Mouse (Mus musculus) v-Abl transformed pro-B cells (cell line): ENCODE data around the gene Rpp25l.
"Not testable (repeated sequence)": the region's sequence is repeated elsewhere in the genome, so short reads cannot be mapped to it uniquely, and the experiment has no call there.

Experiments
- in situ Hi-C, 2 experiments: fragments of 400-800 bp; cut with MboI; formaldehyde crosslinking; loops; one replicate each; pipeline ENCODE4 v1.15.1; 2025; ENCODE audit not compliant: unreplicated experiment in 2 of 2

Gene Rpp25l

GRCm38 (mm10) chr4:41705922-41706754, 7.2 kb downstream of the Rpp25l start:
- in situ Hi-C loops: loop anchor here (5.0 to 25.0 kb wide), 4 partner anchors 139 to 994 kb away; partner anchors contain the start of genes Aptx (in 1 of the 2), Dnaic1 (in 1 of the 2), Dnaja1 (in 1 of the 2) and Fam219a (in 1 of the 2)

- in situ Hi-C loops: loop anchor here (5.0 to 25.0 kb wide), 4 partner anchors 137 to 992 kb away; partner anchors contain the start of genes Aptx (in 1 of the 2), Dnaic1 (in 1 of the 2), Dnaja1 (in 1 of the 2) and Fam219a (in 1 of the 2)
These were observed 8.7 kb downstream of the Rpp25l start for GRCm38 (mm10) chr4:41704651-41705050.

GRCm38 (mm10) chr4:41702226-41702625, 11.1 kb downstream of the Rpp25l start:
- in situ Hi-C loops: loop anchor here (10.0 to 25.0 kb wide), 2 partner anchors 647 to 990 kb away; partner anchors contain the start of genes Aptx (in 1 of the 2) and Dnaja1 (in 1 of the 2)

GRCm38 (mm10) chr4:41700224-41700623, 13.1 kb downstream of the Rpp25l start:
- in situ Hi-C loops: loop anchor here (10.0 to 25.0 kb wide), 2 partner anchors 645 to 988 kb away; partner anchors contain the start of genes Aptx (in 1 of the 2) and Dnaja1 (in 1 of the 2)

GRCm38 (mm10) chr4:41699783-41700182, 13.6 kb downstream of the Rpp25l start, which contains the start of gene Il11ra1:
Gene Il11ra1 (plus strand): TSS chr4:41699989.
- in situ Hi-C loops: loop anchor here (10.0 to 25.0 kb wide), 2 partner anchors 645 to 987 kb away; partner anchors contain the start of genes Aptx (in 1 of the 2) and Dnaja1 (in 1 of the 2)

- in situ Hi-C loops: not testable (repeated sequence)
These were observed 14.8 kb downstream of the Rpp25l start for GRCm38 (mm10) chr4:41698421-41699016.

- in situ Hi-C loops: not testable (repeated sequence)
These were observed 16.1 kb downstream of the Rpp25l start, which contains the start of gene Cntfr for GRCm38 (mm10) chr4:41696930-41697841. Gene Cntfr (minus strand): TSS chr4:41697089.

GRCm38 (mm10) chr4:41696452-41696851, 16.9 kb downstream of the Rpp25l start:
- in situ Hi-C loops: not testable (repeated sequence)

- in situ Hi-C loops: not testable (repeated sequence)
These were observed 17.5 kb downstream of the Rpp25l start for GRCm38 (mm10) chr4:41695800-41696199.

GRCm38 (mm10) chr4:41693511-41693910, 19.8 kb downstream of the Rpp25l start:
- in situ Hi-C loops: not testable (repeated sequence)

- in situ Hi-C loops: not testable (repeated sequence)
These were observed 23.3 kb downstream of the Rpp25l start for GRCm38 (mm10) chr4:41690014-41690413.

- in situ Hi-C loops: not testable (repeated sequence)
These were observed 24.8 kb downstream of the Rpp25l start for GRCm38 (mm10) chr4:41688562-41688961.

GRCm38 (mm10) chr4:41685882-41686492, 27.3 kb downstream of the Rpp25l start:
- in situ Hi-C loops: not testable (repeated sequence)

- in situ Hi-C loops: not testable (repeated sequence)
These were observed 28.3 kb downstream of the Rpp25l start for GRCm38 (mm10) chr4:41684931-41685453.

- in situ Hi-C loops: not testable (repeated sequence)
These were observed 29.0 kb downstream of the Rpp25l start for GRCm38 (mm10) chr4:41684131-41684930.

GRCm38 (mm10) chr4:41683303-41683702, 30.0 kb downstream of the Rpp25l start:
- in situ Hi-C loops: not testable (repeated sequence)

GRCm38 (mm10) chr4:41682789-41683188, 30.5 kb downstream of the Rpp25l start:
- in situ Hi-C loops: no loop called here

- in situ Hi-C loops: no loop called here
These were observed 31.4 kb downstream of the Rpp25l start for GRCm38 (mm10) chr4:41681947-41682346.
